Mouse (Mus musculus) MEL (cell line): ENCODE data around the gene Pacsin2. TPM values are rescaled to one million over a fixed set of nuclear protein-coding genes. Genes with fewer than 3 reads are reported as not detected.
A peak's percentile ranks its signal among the peaks of the same experiment; 100 is the strongest.

ENCODE experiments used
- DNase-seq: peaks from one replicate; pipeline ENCODE4 v3.0.0; 2011; ENCODE audit warnings: low read depth, low spot score
- H3K27ac ChIP-seq: 2 replicates; pipeline ENCODE4 v1.5.1; 2012; ENCODE audit warnings: low read depth, mild to moderate bottlenecking, control low read depth, low read length, moderate library complexity; ENCODE audit not compliant: control insufficient read depth
- H3K27me3 ChIP-seq, 2 experiments: fragments of 150-350 bp in 1 of 2; sonication (generic) in 1 of 2; 2 replicates each; pipeline ENCODE4 v1.6.1; 2012; ENCODE audit warnings: low read length in 2 of 2, mild to moderate bottlenecking in 2 of 2, improper control_type of control experiment in 1 of 2, moderate library complexity in 1 of 2; ENCODE audit not compliant: insufficient read depth in 2 of 2, control insufficient read depth in 1 of 2
- H3K36me3 ChIP-seq, 2 experiments: 2 replicates each; pipeline ENCODE4 v1.6.1; 2012 to 2014; ENCODE audit warnings: low read length in 2 of 2, improper control_type of control experiment in 1 of 2, inconsistent platforms in 1 of 2, mild to moderate bottlenecking in 1 of 2; ENCODE audit not compliant: insufficient read depth in 2 of 2, control insufficient read depth in 1 of 2
- H3K4me1 ChIP-seq, 2 experiments: fragments of 150-350 bp in 1 of 2; sonication (generic) in 1 of 2; 2 replicates each; pipeline ENCODE4 v1.6.1; 2012; ENCODE audit warnings: low read length in 2 of 2, improper control_type of control experiment in 1 of 2, mild to moderate bottlenecking in 1 of 2; ENCODE audit not compliant: insufficient read depth in 2 of 2, control insufficient read depth in 1 of 2
- H3K4me3 ChIP-seq, 2 experiments: fragments of 150-350 bp in 1 of 2; sonication (generic) in 1 of 2; 2 replicates each; pipeline ENCODE4 v1.5.1; 2012; ENCODE audit warnings: low read depth in 2 of 2, low read length in 2 of 2, mild to moderate bottlenecking in 2 of 2, moderate library complexity in 2 of 2, control low read depth in 1 of 2, improper control_type of control experiment in 1 of 2; ENCODE audit not compliant: control insufficient read depth in 1 of 2, insufficient read depth in 1 of 2
- H3K79me2 ChIP-seq: 2 replicates; pipeline ENCODE4 v1.6.1; 2012; ENCODE audit warnings: mild to moderate bottlenecking, low read length, moderate library complexity; ENCODE audit not compliant: control insufficient read depth, poor library complexity, insufficient read depth
- H3K9ac ChIP-seq: 2 replicates; pipeline ENCODE4 v1.6.1; 2012; ENCODE audit warnings: low read depth, mild to moderate bottlenecking, control low read depth, low read length, moderate library complexity; ENCODE audit not compliant: control insufficient read depth, poor library complexity, severe bottlenecking
- H3K9me3 ChIP-seq: fragments of 150-350 bp; sonication (generic); replicated peaks from 2 replicates; pipeline ENCODE4 v1.6.1; 2012; ENCODE audit warnings: mild to moderate bottlenecking, low read length, improper control_type of control experiment, moderate library complexity; ENCODE audit not compliant: insufficient read depth
- BHLHE40 ChIP-seq: IDR thresholded peaks from 2 replicates; pipeline ENCODE4 v1.6.1; 2012; ENCODE audit warnings: low read depth, mild to moderate bottlenecking, inconsistent platforms, low read length, improper control_type of control experiment, borderline replicate concordance
- CHD1 ChIP-seq: IDR thresholded peaks from 2 replicates; pipeline ENCODE4 v1.6.1; 2012; ENCODE audit warnings: low read depth, mild to moderate bottlenecking, inconsistent platforms, low read length, improper control_type of control experiment
- CHD2 ChIP-seq: IDR thresholded peaks from 2 replicates; pipeline ENCODE4 v1.6.1; 2011; ENCODE audit warnings: low read length, improper control_type of control experiment
- CTCF ChIP-seq, 3 experiments: IDR thresholded peaks in 2 of 3; conservative IDR thresholded peaks in 1 of 3; 2 replicates each; pipeline ENCODE4 v1.5.1; 2011 to 2012; ENCODE audit warnings: low read length in 3 of 3, low read depth in 2 of 3, mild to moderate bottlenecking in 2 of 3, improper control_type of control experiment in 1 of 3, inconsistent platforms in 1 of 3, mixed read lengths in 1 of 3, moderate library complexity in 1 of 3; ENCODE audit not compliant: control insufficient read depth in 1 of 3, insufficient read depth in 1 of 3, poor library complexity in 1 of 3, severe bottlenecking in 1 of 3
- E2F4 ChIP-seq: IDR thresholded peaks from 2 replicates; pipeline ENCODE4 v1.6.1; 2011; ENCODE audit warnings: low read depth, low read length, improper control_type of control experiment, borderline replicate concordance
- ELF1 ChIP-seq: IDR thresholded peaks from 2 replicates; pipeline ENCODE4 v1.6.1; 2014; ENCODE audit warnings: low read depth, mild to moderate bottlenecking, inconsistent platforms, low read length, improper control_type of control experiment, moderate library complexity
- EP300 ChIP-seq, 2 experiments: IDR thresholded peaks; 2 replicates each; pipeline ENCODE4 v1.6.1; 2011; ENCODE audit warnings: improper control_type of control experiment in 2 of 2, low read length in 2 of 2, low read depth in 1 of 2, mild to moderate bottlenecking in 1 of 2
- ETS1 ChIP-seq: IDR thresholded peaks from 2 replicates; pipeline ENCODE4 v1.6.1; 2012; ENCODE audit warnings: low read depth, mild to moderate bottlenecking, inconsistent platforms, low read length, improper control_type of control experiment, moderate library complexity
- GATA1 ChIP-seq: IDR thresholded peaks from 2 replicates; pipeline ENCODE4 v1.6.1; 2011; ENCODE audit warnings: low read depth, low read length, improper control_type of control experiment
- HCFC1 ChIP-seq: IDR thresholded peaks from 2 replicates; pipeline ENCODE4 v1.6.1; 2012; ENCODE audit warnings: low read depth, mild to moderate bottlenecking, inconsistent platforms, low read length, improper control_type of control experiment, moderate library complexity
- JUND ChIP-seq: IDR thresholded peaks from 2 replicates; pipeline ENCODE4 v1.6.1; 2011; ENCODE audit warnings: low read depth, mild to moderate bottlenecking, improper control_type of control experiment, low read length
- KAT2A ChIP-seq: conservative IDR thresholded peaks from 2 replicates; pipeline ENCODE4 v1.6.1; 2012; ENCODE audit warnings: low read depth, low read length, improper control_type of control experiment, inconsistent platforms
- MAFK ChIP-seq: IDR thresholded peaks from 2 replicates; pipeline ENCODE4 v1.6.1; 2011; ENCODE audit warnings: low read depth, mild to moderate bottlenecking, low read length, improper control_type of control experiment, borderline replicate concordance
- MAX ChIP-seq: IDR thresholded peaks from 2 replicates; pipeline ENCODE4 v1.6.1; 2011; ENCODE audit warnings: low read length, improper control_type of control experiment
- MAZ ChIP-seq: IDR thresholded peaks from 2 replicates; pipeline ENCODE4 v1.6.1; 2012; ENCODE audit warnings: low read depth, mild to moderate bottlenecking, inconsistent platforms, low read length, improper control_type of control experiment
- MEF2A ChIP-seq: IDR thresholded peaks from 2 replicates; pipeline ENCODE4 v1.6.1; 2014; ENCODE audit warnings: low read depth, mild to moderate bottlenecking, inconsistent platforms, low read length, improper control_type of control experiment; ENCODE audit not compliant: poor library complexity, insufficient replicate concordance, severe bottlenecking; ENCODE audit errors: extremely low read depth
- MXI1 ChIP-seq: IDR thresholded peaks from 2 replicates; pipeline ENCODE4 v1.6.1; 2011; ENCODE audit warnings: mild to moderate bottlenecking, low read depth, low read length, improper control_type of control experiment
- MYB ChIP-seq: IDR thresholded peaks from 2 replicates; pipeline ENCODE4 v1.6.1; 2011; ENCODE audit warnings: mild to moderate bottlenecking, low read depth, low read length, improper control_type of control experiment
- MYC ChIP-seq: IDR thresholded peaks from 2 replicates; pipeline ENCODE4 v1.6.1; 2011; ENCODE audit warnings: low read depth, mild to moderate bottlenecking, low read length, improper control_type of control experiment, moderate library complexity
- NELFE ChIP-seq: IDR thresholded peaks from 2 replicates; pipeline ENCODE4 v1.6.1; 2011; ENCODE audit warnings: low read depth, low read length, improper control_type of control experiment
- NRF1 ChIP-seq: IDR thresholded peaks from 2 replicates; pipeline ENCODE4 v1.6.1; 2014; ENCODE audit warnings: low read depth, mild to moderate bottlenecking, inconsistent platforms, low read length, improper control_type of control experiment, moderate library complexity; ENCODE audit not compliant: poor library complexity, insufficient read depth, severe bottlenecking
- POLR2A ChIP-seq, 2 experiments: IDR thresholded peaks; 2 replicates each; pipeline ENCODE4 v1.6.1; 2011 to 2012; ENCODE audit warnings: low read length in 2 of 2, mild to moderate bottlenecking in 2 of 2, control low read depth in 1 of 2, improper control_type of control experiment in 1 of 2, low read depth in 1 of 2, moderate library complexity in 1 of 2; ENCODE audit not compliant: control insufficient read depth in 1 of 2, insufficient read depth in 1 of 2, poor library complexity in 1 of 2
- POLR2AphosphoS2 ChIP-seq: IDR thresholded peaks from 2 replicates; pipeline ENCODE4 v1.6.1; 2011; ENCODE audit warnings: low read length, improper control_type of control experiment
- POLR2AphosphoS5 ChIP-seq: IDR thresholded peaks from 2 replicates; pipeline ENCODE4 v1.6.1; 2012; ENCODE audit warnings: low read depth, borderline replicate concordance, mild to moderate bottlenecking, inconsistent platforms, low read length, moderate library complexity, mixed read lengths
- RAD21 ChIP-seq: IDR thresholded peaks from 2 replicates; pipeline ENCODE4 v1.6.1; 2011; ENCODE audit warnings: mild to moderate bottlenecking, low read depth, low read length, improper control_type of control experiment
- RCOR1 ChIP-seq: IDR thresholded peaks from 2 replicates; pipeline ENCODE4 v1.6.1; 2012; ENCODE audit warnings: low read depth, mild to moderate bottlenecking, inconsistent platforms, low read length, improper control_type of control experiment
- SIN3A ChIP-seq: IDR thresholded peaks from 2 replicates; pipeline ENCODE4 v1.6.1; 2012; ENCODE audit warnings: low read length, improper control_type of control experiment, inconsistent platforms
- SMC3 ChIP-seq: IDR thresholded peaks from 2 replicates; pipeline ENCODE4 v1.6.1; 2011; ENCODE audit warnings: low read depth, low read length, improper control_type of control experiment
- TAL1 ChIP-seq: IDR thresholded peaks from 2 replicates; pipeline ENCODE4 v1.6.1; 2012; ENCODE audit warnings: mild to moderate bottlenecking, inconsistent platforms, low read length, moderate library complexity, mixed read lengths
- TBP ChIP-seq: IDR thresholded peaks from 2 replicates; pipeline ENCODE4 v1.8.0; 2011; ENCODE audit warnings: low read depth, low read length, improper control_type of control experiment
- TCF12 ChIP-seq: IDR thresholded peaks from 2 replicates; pipeline ENCODE4 v1.6.1; 2014; ENCODE audit warnings: low read depth, mild to moderate bottlenecking, inconsistent platforms, low read length, improper control_type of control experiment, moderate library complexity
- UBTF ChIP-seq: IDR thresholded peaks from 2 replicates; pipeline ENCODE4 v1.6.1; 2012; ENCODE audit warnings: low read depth, mild to moderate bottlenecking, inconsistent platforms, low read length, improper control_type of control experiment, moderate library complexity, borderline replicate concordance; ENCODE audit not compliant: insufficient read depth
- USF1 ChIP-seq: IDR thresholded peaks from 2 replicates; pipeline ENCODE4 v1.6.1; 2014; ENCODE audit warnings: low read depth, mild to moderate bottlenecking, inconsistent platforms, low read length, improper control_type of control experiment, moderate library complexity
- USF2 ChIP-seq, 2 experiments: IDR thresholded peaks; 2 replicates each; pipeline ENCODE4 v1.6.1; 2011 to 2012; ENCODE audit warnings: improper control_type of control experiment in 2 of 2, low read length in 2 of 2, borderline replicate concordance in 1 of 2, inconsistent platforms in 1 of 2, low read depth in 1 of 2, mild to moderate bottlenecking in 1 of 2; ENCODE audit not compliant: insufficient read depth in 1 of 2
- ZC3H11A ChIP-seq: IDR thresholded peaks from 2 replicates; pipeline ENCODE4 v1.6.1; 2012; ENCODE audit warnings: low read depth, mild to moderate bottlenecking, inconsistent platforms, low read length, improper control_type of control experiment
- ZKSCAN1 ChIP-seq: IDR thresholded peaks from 2 replicates; pipeline ENCODE4 v1.6.1; 2012; ENCODE audit warnings: low read depth, mild to moderate bottlenecking, inconsistent platforms, low read length, improper control_type of control experiment, moderate library complexity
- ZMIZ1 ChIP-seq: IDR thresholded peaks from 2 replicates; pipeline ENCODE4 v1.6.1; 2012; ENCODE audit warnings: low read depth, mild to moderate bottlenecking, inconsistent platforms, low read length, improper control_type of control experiment, moderate library complexity
- ZNF384 ChIP-seq: IDR thresholded peaks from 2 replicates; pipeline ENCODE4 v1.6.1; 2012; ENCODE audit warnings: low read depth, mild to moderate bottlenecking, inconsistent platforms, low read length, improper control_type of control experiment
- polyA plus RNA-seq, 2 experiments: library from polyadenylated mRNA; stranded (reverse) in 1 of 2; unstranded in 1 of 2; fragments of >175 nt in 1 of 2; fragments of >200 nt in 1 of 2; gene quantifications; 2 replicates each; pipeline versions ENCODE4 v1.2.1 to v1.2.4; 2012; ENCODE audit warnings: low replicate concordance in 2 of 2, low read depth in 1 of 2; ENCODE audit not compliant: insufficient read length in 2 of 2, insufficient read depth in 1 of 2, missing spikeins in 1 of 2
- total RNA-seq: library from RNA; depleted of rRNA; stranded (reverse); fragments of 300-350 nt; gene quantifications from 2 replicates; pipeline ENCODE4 v1.2.3, GENCODE M21; 2012

The Pacsin2 gene
- total and polyA plus RNA-seq, 3 experiments: 58.7 to 425 (median 103) TPM

DNA sequence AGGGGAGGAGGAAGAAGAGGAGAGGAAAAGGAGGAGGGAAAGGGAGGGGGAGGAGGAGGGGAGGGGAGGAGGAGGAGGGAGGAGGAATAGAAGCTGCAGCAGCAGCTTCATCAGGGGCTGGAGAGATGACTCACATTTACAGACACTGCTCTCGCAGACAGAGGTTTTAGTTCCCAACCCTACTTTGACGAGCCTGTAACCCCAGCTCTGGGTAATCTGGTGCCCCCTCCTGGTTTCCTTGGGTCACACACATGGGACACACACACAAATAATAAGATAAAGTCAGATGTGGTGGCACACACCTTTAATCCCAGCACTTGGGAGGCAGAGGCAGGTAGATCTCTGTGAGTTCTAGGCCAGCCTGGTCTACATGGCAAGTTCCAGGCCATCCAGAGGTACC is 19.1 kb upstream of the Pacsin2 start:
- Histone ChIP-seq H3K9me3 (no peaks in the 10 kb centered on the region), H3K27ac (peak overlapping the region; percentile 60), H3K27me3 (no peaks in the 10 kb centered on the region), H3K4me1 (0 out of 4 replicates have a peak, but pooled peaks cover 0 to 3% of the 10 kb centered on the region in 2 experiments), H3K79me2 (no peaks in the 10 kb centered on the region), H3K4me3 (no peak overlapping the region; a peak in 1 of 4 replicates), H3K9ac (no peak overlapping the region), H3K36me3 (no peaks in the 10 kb centered on the region)
- peak; percentile 87 for DNase-seq
- TF ChIP-seq NRF1: no peak
- TF ChIP-seq SMC3: peak; percentile 82
- no peak for TF ChIP-seq ETS1
- TF ChIP-seq TBP: 0 out of 2 replicates have a peak, but pooled peaks have one; percentile 22
- TF ChIP-seq POLR2AphosphoS5: no peak
- TF ChIP-seq ZKSCAN1: no peak
- TF ChIP-seq TAL1: no peak
- peak; percentile 54 to 78 (median 70); a peak in 5 of 6 replicates for TF ChIP-seq CTCF (IDR thresholded peaks at IDR 0.05 in 2 of 3, conservative IDR thresholded peaks at IDR 0.05 in 1 of 3; ENCODE audit: control insufficient read depth in 1 of 3, insufficient read depth in 1 of 3, low read depth in 2 of 3, low read length in 3 of 3, poor library complexity in 1 of 3, severe bottlenecking in 1 of 3)
- TF ChIP-seq MAZ: no peak
- TF ChIP-seq ZMIZ1: no peak
- TF ChIP-seq POLR2A (IDR thresholded peaks at IDR 0.05; ENCODE audit: control insufficient read depth in 1 of 2, insufficient read depth in 1 of 2, low read depth in 1 of 2, low read length in 2 of 2, poor library complexity in 1 of 2): no peak
- TF ChIP-seq JUND: no peak
- TF ChIP-seq USF2 (IDR thresholded peaks at IDR 0.05; ENCODE audit: borderline replicate concordance in 1 of 2, insufficient read depth in 1 of 2, low read depth in 1 of 2, low read length in 2 of 2): no peak
- no peak for TF ChIP-seq NELFE
- TF ChIP-seq MXI1: no peak; the same call in 1 of the 2 replicates
- no peak for TF ChIP-seq BHLHE40
- TF ChIP-seq TCF12: no peak
- no peak for TF ChIP-seq ZNF384
- no peak for TF ChIP-seq MEF2A
- no peak for TF ChIP-seq E2F4
- no peak for TF ChIP-seq CHD1
- no peak for TF ChIP-seq ELF1
- TF ChIP-seq POLR2AphosphoS2: no peak
- TF ChIP-seq UBTF: no peak
- TF ChIP-seq EP300 (IDR thresholded peaks at IDR 0.05; ENCODE audit: low read depth in 1 of 2, low read length in 2 of 2): peak in 1 of 2 experiments; percentile 15; a peak in 1 of 4 replicates
- no peak for TF ChIP-seq MAFK
- TF ChIP-seq KAT2A: no peak
- TF ChIP-seq MYB: no peak
- no peak for TF ChIP-seq GATA1
- TF ChIP-seq USF1: no peak
- TF ChIP-seq MYC: 0 out of 2 replicates have a peak, but pooled peaks have one; percentile 43
- TF ChIP-seq CHD2: no peak
- TF ChIP-seq ZC3H11A: peak; percentile 73
- TF ChIP-seq HCFC1: 0 out of 2 replicates have a peak, but pooled peaks have one; percentile 24
- TF ChIP-seq RCOR1: peak; percentile 37; the same call in 1 of the 2 replicates
- TF ChIP-seq RAD21: peak; percentile 77
- TF ChIP-seq SIN3A: no peak; the same call in 1 of the 2 replicates
- no peak for TF ChIP-seq MAX
